Mouse (Mus musculus): ENCODE measurements around the gene Ypel4. TPM values are rescaled to one million over a fixed set of nuclear protein-coding genes. Genes with fewer than 3 reads are reported as not detected.

Ypel4 gene
- polyA plus RNA-seq, 1 experiment from 2014 or later: 18.9 TPM

DNA sequence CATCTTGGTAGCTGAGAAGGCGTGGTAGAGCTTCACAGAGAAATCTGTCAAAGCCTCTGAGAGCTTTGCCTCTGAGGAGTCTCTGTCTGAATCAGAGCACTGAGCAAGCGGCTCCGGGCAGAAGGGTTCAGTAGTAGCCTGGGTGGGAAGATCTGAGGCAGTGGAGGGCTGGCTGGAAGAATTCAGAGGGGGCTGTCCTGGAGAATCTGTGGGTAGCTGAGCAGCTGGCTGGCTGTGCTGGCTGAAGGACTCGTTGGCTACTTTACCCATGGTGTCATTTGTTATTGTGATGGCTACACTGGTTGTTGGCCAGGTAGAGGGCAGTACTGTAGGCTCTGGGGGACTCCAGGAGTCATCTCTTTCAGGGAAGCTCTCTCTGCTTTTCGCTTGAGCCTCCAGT lies 39.3 kb downstream of the Ypel4 start:
- Histone ChIP-seq H3K9ac (no peak overlapping the region), H3K27me3 (no peaks in the 10 kb centered on the region), H3K4me1 (replicated peaks) (peaks cover 14% of the 10 kb centered on the region), H3K4me2 (no peak overlapping the region), H3K4me3 (no peak overlapping the region), H3K27ac (replicated peaks) (no peak overlapping the region), H3K9me3 (no peaks in the 10 kb centered on the region), H3K36me3 (no peaks in the 10 kb centered on the region)
- ATAC-seq (ENCODE audit: low FRiP score, low read depth): no peak
- 79% methylated on average over 5 of the region's 5 CpGs for WGBS

DNA sequence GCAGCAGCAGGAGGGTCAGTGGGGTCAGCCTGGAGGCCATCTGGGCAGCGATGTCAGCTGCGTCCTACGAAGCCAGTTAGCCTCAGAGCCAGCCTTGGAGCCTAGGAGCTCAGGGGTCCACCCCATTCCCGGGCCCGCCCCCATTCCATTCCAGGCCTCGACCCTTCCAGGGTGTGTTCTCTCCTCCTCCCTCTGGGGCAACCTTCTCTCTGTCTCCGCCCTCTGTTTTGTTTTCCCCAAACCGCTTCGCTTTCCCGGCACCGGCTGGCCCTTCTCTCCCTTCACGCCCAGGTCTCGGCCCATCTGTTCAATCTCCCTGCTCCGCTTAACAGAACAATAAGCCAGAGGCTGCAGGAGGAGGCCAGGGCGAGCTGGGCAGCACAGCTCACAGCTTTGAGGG lies 40.9 kb downstream of the Ypel4 start:
- peak; percentile 86 for ATAC-seq (ENCODE audit: low FRiP score, low read depth)
- H3K9me3 ChIP-seq: no peaks in the 10 kb centered on the region
- peak overlapping the region; percentile 33 for H3K4me3 ChIP-seq
- H3K9ac ChIP-seq: peak overlapping the region; percentile 25
- WGBS: 0% methylated on average over 13 of the region's 15 CpGs
- no peaks in the 10 kb centered on the region for H3K27me3 ChIP-seq
- H3K27ac ChIP-seq (replicated peaks): peak overlapping the region; percentile 11; the same call in 1 of the 2 replicates
- peak overlapping the region; percentile 58 for H3K4me2 ChIP-seq
- peaks cover 14% of the 10 kb centered on the region for H3K4me1 ChIP-seq (replicated peaks)
- H3K36me3 ChIP-seq: no peaks in the 10 kb centered on the region

DNA sequence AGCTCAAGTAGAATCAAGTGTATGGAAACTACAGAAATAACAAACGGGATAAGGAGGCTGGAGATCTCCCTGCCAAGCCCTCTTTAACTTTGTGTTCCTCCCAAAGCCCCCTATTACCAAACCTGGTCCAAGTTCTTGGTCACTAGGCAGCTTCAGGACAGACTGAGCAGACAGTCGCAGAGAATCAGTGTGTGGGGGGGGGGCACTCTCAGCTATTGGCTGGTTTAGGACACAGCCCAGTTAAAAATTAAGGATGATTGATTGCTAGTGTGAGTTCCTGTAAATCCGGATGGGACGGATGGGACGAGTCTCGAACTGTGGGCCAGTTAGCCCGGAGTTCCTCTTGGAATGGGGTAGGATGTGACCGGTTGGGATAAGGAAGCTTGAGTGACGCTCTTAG lies 41.4 kb downstream of the Ypel4 start, which contains the start of gene Serping1:
Gene Serping1, minus strand, starts transcription at position 204 of the 400 bp plus-strand sequence.
- peak; percentile 31; the same call in 1 of the 2 replicates for ATAC-seq (ENCODE audit: low FRiP score, low read depth)
- H3K27ac ChIP-seq (replicated peaks): peak within 1 kb of the TSS; percentile 20; the same call in 1 of the 2 replicates
- H3K36me3 ChIP-seq: no peaks in the 10 kb centered on the region
- peak within 1 kb of the TSS; percentile 25 for H3K9ac ChIP-seq
- 50% methylated on average over 9 of the region's 9 CpGs for WGBS
- peak within 1 kb of the TSS; percentile 33 for H3K4me3 ChIP-seq
- H3K4me1 ChIP-seq (replicated peaks): peaks cover 14% of the 10 kb centered on the region
- peak within 1 kb of the TSS; percentile 58 for H3K4me2 ChIP-seq
- H3K9me3 ChIP-seq: no peaks in the 10 kb centered on the region
- no peaks in the 10 kb centered on the region for H3K27me3 ChIP-seq

DNA sequence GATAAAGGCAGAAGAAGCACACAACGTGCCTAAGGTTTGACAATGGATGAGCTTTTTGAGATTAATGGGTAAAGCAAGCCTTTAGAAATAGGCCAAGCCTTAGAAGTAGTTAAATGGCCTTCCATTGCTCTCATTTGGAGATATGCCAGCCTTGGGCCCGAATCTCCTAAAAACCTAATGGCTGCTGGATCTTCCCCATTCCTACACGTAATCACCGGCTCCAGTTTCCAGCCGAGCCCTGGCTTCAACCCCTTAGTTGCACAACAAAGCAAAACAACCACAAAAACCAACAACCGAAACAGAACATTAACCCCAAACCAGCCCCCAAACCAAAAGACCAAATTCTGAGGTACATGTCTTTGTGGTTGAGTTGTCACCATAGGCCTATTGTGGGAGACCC lies 41.8 kb downstream of the Ypel4 start:
- whole genome bisulfite sequencing: 70% methylated on average over 6 of the region's 6 CpGs
- H3K9me3 ChIP-seq: no peaks in the 10 kb centered on the region
- H3K4me1 ChIP-seq (replicated peaks): peaks cover 14% of the 10 kb centered on the region
- no peaks in the 10 kb centered on the region for H3K36me3 ChIP-seq
- no peak overlapping the region for H3K4me2 ChIP-seq
- no peaks in the 10 kb centered on the region for H3K27me3 ChIP-seq
- 0 out of 2 replicates have a peak overlapping the region, but pooled peaks have one; percentile 20 for H3K27ac ChIP-seq (replicated peaks)
- H3K4me3 ChIP-seq: no peak overlapping the region
- no peak overlapping the region for H3K9ac ChIP-seq
- no peak for ATAC-seq (ENCODE audit: low FRiP score, low read depth)

DNA sequence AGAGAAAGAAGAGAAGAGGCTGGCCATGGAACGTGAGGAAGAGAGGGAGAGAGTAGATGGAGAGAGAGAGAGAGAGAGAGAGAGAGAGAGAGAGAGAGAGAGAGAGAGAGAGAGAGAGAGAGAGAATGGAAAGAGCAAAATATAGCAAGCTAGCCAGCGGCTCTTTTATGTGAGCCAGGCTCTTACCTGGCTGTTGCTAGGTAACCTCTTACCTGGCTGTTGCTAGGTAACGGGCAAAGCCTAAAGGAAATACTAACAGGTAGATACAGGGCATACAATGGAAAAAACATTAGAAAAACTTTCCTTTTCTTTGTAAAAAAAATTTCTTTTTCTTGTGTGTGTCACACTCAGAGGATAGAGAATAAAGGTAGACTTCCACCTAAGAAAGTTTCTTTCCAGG lies 43.8 kb downstream of the Ypel4 start:
- no peak overlapping the region for H3K27ac ChIP-seq (replicated peaks)
- no peak overlapping the region for H3K9ac ChIP-seq
- no peaks in the 10 kb centered on the region for H3K27me3 ChIP-seq
- H3K4me3 ChIP-seq: no peak overlapping the region
- H3K9me3 ChIP-seq: no peaks in the 10 kb centered on the region
- no peaks in the 10 kb centered on the region for H3K36me3 ChIP-seq
- WGBS: 46% methylated on average over 3 of the region's 3 CpGs
- peaks cover 14% of the 10 kb centered on the region for H3K4me1 ChIP-seq (replicated peaks)
- H3K4me2 ChIP-seq: no peak overlapping the region
- no peak for ATAC-seq (ENCODE audit: low FRiP score, low read depth)

GRCm38 (mm10) chr2:84779210-84779609 lies 45.4 kb downstream of the Ypel4 start:
- Histone ChIP-seq H3K4me3 (no peak overlapping the region), H3K9me3 (no peaks in the 10 kb centered on the region), H3K36me3 (no peaks in the 10 kb centered on the region), H3K27ac (replicated peaks) (no peak overlapping the region), H3K9ac (no peak overlapping the region), H3K4me2 (no peak overlapping the region), H3K4me1 (replicated peaks) (peaks cover 12% of the 10 kb centered on the region), H3K27me3 (no peaks in the 10 kb centered on the region)
- no peak for ATAC-seq (ENCODE audit: low FRiP score, low read depth)
- WGBS: 58% methylated on average over 6 of the region's 6 CpGs

- H3K27ac ChIP-seq (replicated peaks): no peak overlapping the region
- H3K9ac ChIP-seq: no peak overlapping the region
- H3K4me3 ChIP-seq: no peak overlapping the region
- no peaks in the 10 kb centered on the region for H3K4me1 ChIP-seq (replicated peaks)
- no peaks in the 10 kb centered on the region for H3K9me3 ChIP-seq
- no peak overlapping the region for H3K4me2 ChIP-seq
- no peak for ATAC-seq (ENCODE audit: low FRiP score, low read depth)
- 83% methylated on average over 1 of the region's 1 CpGs for WGBS
- no peaks in the 10 kb centered on the region for H3K36me3 ChIP-seq
- no peaks in the 10 kb centered on the region for H3K27me3 ChIP-seq
Measured at GRCm38 (mm10) chr2:84783315-84783714, 49.5 kb downstream of the Ypel4 start.

GRCm38 (mm10) chr2:84783840-84784566 lies 50.1 kb downstream of the Ypel4 start:
- ATAC-seq (ENCODE audit: low FRiP score, low read depth): no peak
- Histone ChIP-seq H3K4me3 (no peak overlapping the region), H3K36me3 (no peaks in the 10 kb centered on the region), H3K4me2 (no peak overlapping the region), H3K9ac (no peak overlapping the region), H3K4me1 (replicated peaks) (no peaks in the 10 kb centered on the region), H3K27me3 (no peaks in the 10 kb centered on the region), H3K27ac (replicated peaks) (no peak overlapping the region), H3K9me3 (no peaks in the 10 kb centered on the region)
- 84% methylated on average over 3 of the region's 3 CpGs for WGBS

MicroRNA genes within 50 kb of the gene (microRNA counts, 519-probe panel; counts per million panel counts)
- microRNA mmu-miR-130a: 5,301 counts per million, percentile 98 among the panel's probes with 10 or more counts

Small RNA genes within 50 kb of the gene (microRNA-seq; reads per million reads assigned to microRNA genes)
- gene Mir130a: 24,276 reads per million, percentile 98 among the genes with 10 or more reads in this experiment

Other genes with a start within 250 kb of the Ypel4 start
- gene Ctnnd1, start 83.3 kb upstream of the Ypel4 start, polyA plus RNA-seq (2015; fragmentation: Nextera tagmentation; extraction: Ambion mirVana): 32.6 and 32.7 TPM in 2 replicates
- gene Btbd18, start 75.0 kb upstream of the Ypel4 start, polyA plus RNA-seq (2015; fragmentation: Nextera tagmentation; extraction: Ambion mirVana): 0.10 and 0.35 TPM in 2 replicates
- 195 and 212 TPM in 2 replicates for gene Selenoh, start 63.3 kb upstream of the Ypel4 start, polyA plus RNA-seq (2015; fragmentation: Nextera tagmentation; extraction: Ambion mirVana)
- not detected in 2 replicates for gene Gm28635, start 56.0 kb upstream of the Ypel4 start, polyA plus RNA-seq (2015; fragmentation: Nextera tagmentation; extraction: Ambion mirVana)
- 53.4 and 53.6 TPM in 2 replicates for gene Med19, start 55.7 kb upstream of the Ypel4 start, polyA plus RNA-seq (2015; fragmentation: Nextera tagmentation; extraction: Ambion mirVana)
- gene Tmx2, start 54.9 kb upstream of the Ypel4 start, polyA plus RNA-seq (2015; fragmentation: Nextera tagmentation; extraction: Ambion mirVana): 293 and 294 TPM in 2 replicates
- gene Zdhhc5, start 18.9 kb upstream of the Ypel4 start, polyA plus RNA-seq (2015; fragmentation: Nextera tagmentation; extraction: Ambion mirVana): 18.3 and 19.0 TPM in 2 replicates
- gene Clp1, start 6.7 kb upstream of the Ypel4 start, polyA plus RNA-seq (2015; fragmentation: Nextera tagmentation; extraction: Ambion mirVana): 20.7 and 22.4 TPM in 2 replicates
- gene Gm19426, start 9.6 kb downstream of the Ypel4 start, polyA plus RNA-seq (2015; fragmentation: Nextera tagmentation; extraction: Ambion mirVana): 5.1 and 5.9 TPM in 2 replicates
- 39.5 and 47.3 TPM in 2 replicates for gene Serping1, start 41.4 kb downstream of the Ypel4 start, polyA plus RNA-seq (2015; fragmentation: Nextera tagmentation; extraction: Ambion mirVana)
- 23.2 and 26.7 TPM in 2 replicates for gene Ube2l6, start 64.8 kb downstream of the Ypel4 start, polyA plus RNA-seq (2015; fragmentation: Nextera tagmentation; extraction: Ambion mirVana)
- not detected in 2 replicates for gene Smtnl1, start 88.6 kb downstream of the Ypel4 start, polyA plus RNA-seq (2015; fragmentation: Nextera tagmentation; extraction: Ambion mirVana)
- 73.4 and 75.2 TPM in 2 replicates for gene Timm10, start 92.9 kb downstream of the Ypel4 start, polyA plus RNA-seq (2015; fragmentation: Nextera tagmentation; extraction: Ambion mirVana)
- gene Slc43a1, start 104.8 kb downstream of the Ypel4 start, polyA plus RNA-seq (2015; fragmentation: Nextera tagmentation; extraction: Ambion mirVana): 2.3 and 2.4 TPM in 2 replicates
- 5.0 and 6.2 TPM in 2 replicates for gene Rtn4rl2, start 152.7 kb downstream of the Ypel4 start, polyA plus RNA-seq (2015; fragmentation: Nextera tagmentation; extraction: Ambion mirVana)
- gene Slc43a3, start 202.5 kb downstream of the Ypel4 start, polyA plus RNA-seq (2015; fragmentation: Nextera tagmentation; extraction: Ambion mirVana): 5.2 and 5.3 TPM in 2 replicates
- 0.18 TPM in 1 of 2 replicates, not detected in the other for gene Prg2, start 246.4 kb downstream of the Ypel4 start, polyA plus RNA-seq (2015; fragmentation: Nextera tagmentation; extraction: Ambion mirVana)